Mouse (Mus musculus) limb, embryonic 14.5 days (tissue): Measurements from ENCODE around the gene Slc28a1. TPM values are rescaled to one million over a fixed set of nuclear protein-coding genes. Genes with fewer than 3 reads are reported as not detected.
A peak's percentile ranks its signal among the peaks of the same experiment; 100 is the strongest.
"Not testable (repeated sequence)": the region's sequence is repeated elsewhere in the genome, so short reads cannot be mapped to it uniquely, and the experiment has no call there.

Experiments
- ATAC-seq: fragments of 200-750 bp; cut with Nextera tagmentation; 2 replicates; pipeline ENCODE4 v1.8.0; 2017; ENCODE audit warnings: low read depth, moderate number of reproducible peaks, moderate TSS enrichment; ENCODE audit not compliant: low FRiP score
- DNase-seq: peaks from one replicate; pipeline ENCODE4 v3.0.0-alpha.2; 2015; ENCODE audit warnings: low spot score
- H3K27ac ChIP-seq: fragments of 300-500 bp; sonication (generic); replicated peaks from 2 replicates; pipeline ENCODE4 v1.5.1; 2014; ENCODE audit warnings: low read depth, mild to moderate bottlenecking, low read length, moderate library complexity, mixed read lengths
- H3K27me3 ChIP-seq: fragments of 300-500 bp; sonication (generic); 2 replicates; pipeline ENCODE4 v1.6.1; 2014; ENCODE audit warnings: low read length, mixed read lengths; ENCODE audit not compliant: control insufficient read depth, insufficient read depth
- H3K36me3 ChIP-seq: fragments of 300-500 bp; sonication (generic); 2 replicates; pipeline ENCODE4 v1.6.1; 2014; ENCODE audit warnings: mild to moderate bottlenecking, low read length, moderate library complexity, mixed read lengths; ENCODE audit not compliant: control insufficient read depth, insufficient read depth
- H3K4me1 ChIP-seq: fragments of 300-500 bp; sonication (generic); 2 replicates; pipeline ENCODE4 v1.6.1; 2014; ENCODE audit warnings: antibody characterized with exemption, low read length, mixed read lengths; ENCODE audit not compliant: control insufficient read depth, insufficient read depth
- H3K4me2 ChIP-seq: fragments of 300-500 bp; sonication (generic); replicated peaks from 2 replicates; pipeline ENCODE4 v1.6.1; 2014; ENCODE audit warnings: low read depth, mild to moderate bottlenecking, low read length, moderate library complexity; ENCODE audit not compliant: severe bottlenecking
- H3K4me3 ChIP-seq: fragments of 300-500 bp; sonication (generic); replicated peaks from 2 replicates; pipeline ENCODE4 v1.5.1; 2014; ENCODE audit warnings: low read length
- H3K9ac ChIP-seq: fragments of 300-500 bp; sonication (generic); 2 replicates; pipeline ENCODE4 v1.6.1; 2014; ENCODE audit warnings: mild to moderate bottlenecking, low read depth, low read length, moderate library complexity; ENCODE audit not compliant: severe bottlenecking
- H3K9me3 ChIP-seq: fragments of 300-500 bp; sonication (generic); 2 replicates; pipeline ENCODE4 v1.6.1; 2016; ENCODE audit warnings: low read length; ENCODE audit not compliant: control insufficient read depth
- POLR2A ChIP-seq: fragments of 200-500 bp; IDR thresholded peaks from 2 replicates; pipeline ENCODE4 v1.8.0; 2012; ENCODE audit warnings: inconsistent platforms, mild to moderate bottlenecking, moderate library complexity, borderline replicate concordance; ENCODE audit not compliant: insufficient read depth, insufficient read length; ENCODE audit errors: extremely low read depth
- WGBS: fragments of 180-500 bp; shearing (Covaris S2); extraction: QIAGEN DNeasy Blood & Tissue Kit; methylation state at CpG from one replicate; pipeline ENCODE4 v1.1.7; 2014; 5-methylcytosine and 5-hydroxymethylcytosine counted together
- polyA plus RNA-seq, 2 experiments: library from polyadenylated mRNA; depleted of rRNA in 1 of 2; stranded (reverse) in 1 of 2; unstranded in 1 of 2; fragments of >200 nt; fragmentation: Nextera tagmentation in 1 of 2; extraction: Ambion mirVana in 1 of 2; gene quantifications; 2 replicates each; pipeline versions ENCODE4 v1.2.1 to v1.2.3; 2012 to 2014

Gene Slc28a1
- polyA plus RNA-seq, 2 experiments: 0.06 to 0.26 TPM

- H3K4me1 ChIP-seq: peaks cover 15% of the 10 kb centered on the region
- no peak overlapping the region for H3K4me2 ChIP-seq
- no peak for TF ChIP-seq POLR2A
- H3K27ac ChIP-seq: no peak overlapping the region
- DNase-seq (peak; percentile 35), ATAC-seq (peak; percentile 71; the same call in 1 of the 2 replicates)
- 16% methylated on average over 4 of the region's 4 CpGs for WGBS
- no peak overlapping the region for H3K4me3 ChIP-seq
- no peaks in the 10 kb centered on the region for H3K9me3 ChIP-seq
- no peaks in the 10 kb centered on the region for H3K36me3 ChIP-seq
- H3K27me3 ChIP-seq: no peaks in the 10 kb centered on the region
- no peak overlapping the region for H3K9ac ChIP-seq
Measured at GRCm38 (mm10) chr7:81198538-81198937, 83.9 kb downstream of the Slc28a1 start.

- Histone ChIP-seq H3K36me3 (no peaks in the 10 kb centered on the region), H3K4me3 (no peak overlapping the region), H3K27me3 (no peaks in the 10 kb centered on the region), H3K4me1 (peaks cover 15% of the 10 kb centered on the region), H3K4me2 (no peak overlapping the region), H3K9me3 (no peaks in the 10 kb centered on the region), H3K27ac (no peak overlapping the region), H3K9ac (no peak overlapping the region)
- no peak for DNase-seq
- ATAC-seq: no peak
- no peak for TF ChIP-seq POLR2A
- WGBS: 63% methylated on average over 5 of the region's 5 CpGs
Measured at GRCm38 (mm10) chr7:81199109-81199508, 84.5 kb downstream of the Slc28a1 start.

- WGBS: 59% methylated on average over 4 of the region's 4 CpGs
- no peak for DNase-seq
- peaks cover 15% of the 10 kb centered on the region for H3K4me1 ChIP-seq
- H3K4me3 ChIP-seq: no peak overlapping the region
- no peak overlapping the region for H3K4me2 ChIP-seq
- TF ChIP-seq POLR2A: no peak
- no peak for ATAC-seq
- H3K9ac ChIP-seq: no peak overlapping the region
- H3K9me3 ChIP-seq: no peaks in the 10 kb centered on the region
- H3K27ac ChIP-seq: no peak overlapping the region
- no peaks in the 10 kb centered on the region for H3K27me3 ChIP-seq
- H3K36me3 ChIP-seq: no peaks in the 10 kb centered on the region
Measured at GRCm38 (mm10) chr7:81199757-81200156, 85.2 kb downstream of the Slc28a1 start.

- Histone ChIP-seq H3K27ac (no peak overlapping the region), H3K9me3 (no peaks in the 10 kb centered on the region), H3K4me3 (no peak overlapping the region), H3K36me3 (no peaks in the 10 kb centered on the region), H3K4me2 (no peak overlapping the region), H3K4me1 (peaks cover 12% of the 10 kb centered on the region), H3K9ac (no peak overlapping the region), H3K27me3 (no peaks in the 10 kb centered on the region)
- TF ChIP-seq POLR2A: no peak
- 38% methylated on average over 5 of the region's 5 CpGs for WGBS
- ATAC-seq: 0 out of 2 replicates have a peak, but pooled peaks have one; percentile 44
- no peak for DNase-seq
Measured at GRCm38 (mm10) chr7:81202389-81202788, 87.8 kb downstream of the Slc28a1 start.

GRCm38 (mm10) chr7:81203576-81203975 is 89.0 kb downstream of the Slc28a1 start:
- DNase-seq, H3K36me3 ChIP-seq, H3K4me1 ChIP-seq, H3K27me3 ChIP-seq, H3K9ac ChIP-seq, H3K9me3 ChIP-seq, H3K4me3 ChIP-seq, H3K27ac ChIP-seq, ATAC-seq, H3K4me2 ChIP-seq: not testable (repeated sequence)
- 86% methylated on average over 10 of the region's 10 CpGs for WGBS

- H3K27me3 ChIP-seq: peaks cover 33% of the 10 kb centered on the region
- no peaks in the 10 kb centered on the region for H3K4me1 ChIP-seq
- H3K4me2 ChIP-seq: no peak overlapping the region
- WGBS: 16% methylated on average over 6 of the region's 6 CpGs
- no peak for TF ChIP-seq POLR2A
- H3K9me3 ChIP-seq: no peaks in the 10 kb centered on the region
- ATAC-seq (no peak), DNase-seq (no peak)
- H3K9ac ChIP-seq: no peak overlapping the region
- H3K4me3 ChIP-seq: no peak overlapping the region
- no peak overlapping the region for H3K27ac ChIP-seq
- H3K36me3 ChIP-seq: no peaks in the 10 kb centered on the region
Measured at GRCm38 (mm10) chr7:81208944-81209343, 94.3 kb downstream of the Slc28a1 start.
